Mouse (Mus musculus) lung, embryonic 14.5 days (tissue): Measurements from ENCODE around the gene Dock6. TPM values are rescaled to one million over a fixed set of nuclear protein-coding genes. Genes with fewer than 3 reads are reported as not detected.
"Not testable (repeated sequence)": the region's sequence is repeated elsewhere in the genome, so short reads cannot be mapped to it uniquely, and the experiment has no call there.

ENCODE experiments used
- ATAC-seq: fragments of 200-750 bp; cut with Nextera tagmentation; 2 replicates; pipeline ENCODE4 v1.8.0; 2017; ENCODE audit warnings: mild to moderate bottlenecking, moderate TSS enrichment, moderate library complexity; ENCODE audit not compliant: insufficient read depth
- DNase-seq: peaks from one replicate; pipeline ENCODE4 v3.0.0-alpha.2; 2015
- H3K27ac ChIP-seq: fragments of 300-500 bp; sonication (generic); 2 replicates; pipeline ENCODE4 v1.5.1; 2014; ENCODE audit warnings: low read depth, mild to moderate bottlenecking, moderate library complexity
- H3K27me3 ChIP-seq: fragments of 300-500 bp; sonication (generic); 2 replicates; pipeline ENCODE4 v1.6.1; 2014; ENCODE audit warnings: low read length, control low read depth; ENCODE audit not compliant: insufficient read depth
- H3K36me3 ChIP-seq: fragments of 300-500 bp; sonication (generic); 2 replicates; pipeline ENCODE4 v1.6.1; 2014; ENCODE audit warnings: control low read depth; ENCODE audit not compliant: insufficient read depth
- H3K4me1 ChIP-seq: fragments of 300-500 bp; sonication (generic); 2 replicates; pipeline ENCODE4 v1.6.1; 2014; ENCODE audit warnings: antibody characterized with exemption, control low read depth; ENCODE audit not compliant: insufficient read depth
- H3K4me2 ChIP-seq: fragments of 300-500 bp; sonication (generic); 2 replicates; pipeline ENCODE4 v1.6.1; 2014; ENCODE audit warnings: mild to moderate bottlenecking
- H3K4me3 ChIP-seq: fragments of 300-500 bp; sonication (generic); 2 replicates; pipeline ENCODE4 v1.5.1; 2014; ENCODE audit warnings: low read depth, low read length
- H3K9ac ChIP-seq: fragments of 300-500 bp; sonication (generic); 2 replicates; pipeline ENCODE4 v1.6.1; 2014
- H3K9me3 ChIP-seq: fragments of 300-500 bp; sonication (generic); 2 replicates; pipeline ENCODE4 v1.6.1; 2016; ENCODE audit warnings: low read depth, low read length, control low read depth
- CTCF ChIP-seq: IDR thresholded peaks from 2 replicates; pipeline ENCODE4 v1.5.1; 2016; ENCODE audit warnings: antibody characterized with exemption, low read depth
- WGBS: fragments of 180-500 bp; shearing (Covaris S2); extraction: QIAGEN DNeasy Blood & Tissue Kit; methylation state at CpG from one replicate; pipeline ENCODE4 v1.1.7; 2014; 5-methylcytosine and 5-hydroxymethylcytosine counted together
- polyA plus RNA-seq: library from polyadenylated mRNA; unstranded; fragments of >200 nt; fragmentation: Nextera tagmentation; extraction: Ambion mirVana; gene quantifications from 2 replicates; pipeline ENCODE4 v1.2.1, GENCODE M21; 2014

The Dock6 gene
- polyA plus RNA-seq, 1 experiment from 2014 or later = 60.9 TPM

DNA sequence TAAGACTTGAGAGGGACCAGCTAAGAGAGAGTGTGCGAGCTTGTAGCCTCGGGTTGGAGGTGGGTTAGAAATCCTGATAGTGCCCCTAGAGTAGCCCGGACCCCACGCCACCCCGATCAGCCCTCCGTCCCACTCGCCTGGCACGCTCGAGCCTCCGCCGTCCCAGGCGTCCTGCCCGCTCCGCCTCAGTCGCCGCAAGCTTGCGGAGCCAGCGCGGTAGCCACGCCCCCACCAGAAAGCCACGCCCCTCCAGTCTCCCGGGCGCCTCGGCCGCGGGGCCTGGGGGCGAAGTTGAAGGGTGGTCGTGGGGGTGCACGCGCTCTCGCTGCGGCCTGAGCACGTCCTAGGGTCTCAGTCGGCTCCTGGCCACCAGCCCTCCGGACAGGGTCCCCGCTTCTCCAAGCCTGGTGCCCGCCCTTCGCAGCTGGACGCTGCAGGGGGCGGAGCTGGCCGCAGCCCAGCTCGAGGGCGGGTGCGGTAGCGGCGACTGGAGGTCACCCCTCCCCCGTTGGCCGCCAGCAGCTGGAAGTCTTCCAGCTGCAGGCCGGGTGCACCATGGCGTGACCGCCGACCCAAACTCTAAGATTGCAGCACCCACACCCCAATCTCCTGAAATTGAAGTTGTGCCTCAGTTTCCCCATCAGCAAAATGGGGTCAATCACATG is 54.0 kb downstream of the Dock6 start, which contains the start of gene Kank2:
TSS of gene Kank2 (minus strand) at position 400 of the 665 bp plus-strand sequence.
- DNase-seq (peak; percentile 94), ATAC-seq (peak; percentile 87)
- Histone ChIP-seq H3K36me3 (peaks cover 45% of the 10 kb centered on the region), H3K9ac (peak within 1 kb of the TSS; percentile 92), H3K27ac (peak within 1 kb of the TSS; percentile 96), H3K27me3 (no peaks in the 10 kb centered on the region), H3K4me3 (peak within 1 kb of the TSS; percentile 83), H3K4me1 (peaks cover 15% of the 10 kb centered on the region; the same call in 1 of the 2 replicates), H3K9me3 (no peaks in the 10 kb centered on the region), H3K4me2 (peak within 1 kb of the TSS; percentile 74)
- no peak for TF ChIP-seq CTCF
- under 1% methylated on average over 52 of the region's 52 CpGs for WGBS

DNA sequence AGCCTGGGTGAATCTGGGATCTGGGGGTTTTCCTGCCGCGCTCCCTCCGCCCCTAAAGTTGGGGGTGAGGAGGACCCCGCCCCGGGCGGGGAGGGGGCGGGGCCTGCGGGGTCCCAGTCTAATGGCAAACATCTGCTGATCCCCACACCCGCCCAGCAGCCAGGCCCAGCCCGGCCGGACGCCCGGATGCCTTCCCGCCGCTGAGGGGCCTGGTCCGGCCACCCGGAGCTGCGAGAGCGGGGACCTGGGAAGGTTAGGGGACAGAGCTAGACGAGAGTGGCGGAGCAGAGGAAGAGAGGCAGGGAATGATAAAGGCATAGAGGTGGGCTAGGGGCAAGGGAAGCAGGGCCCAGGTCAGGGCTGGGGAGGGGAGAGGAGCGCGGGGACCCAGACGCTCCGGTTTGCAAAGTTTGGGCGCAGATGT is 54.5 kb downstream of the Dock6 start:
- peak; percentile 85 for DNase-seq
- peaks cover 49% of the 10 kb centered on the region for H3K36me3 ChIP-seq
- peak; percentile 79 for ATAC-seq

GRCm38 (mm10) chr9:21796919-21797318 is 55.5 kb downstream of the Dock6 start:
- Histone ChIP-seq H3K4me2 (peak overlapping the region; percentile 74), H3K27ac (peak overlapping the region; percentile 96; the same call in 1 of the 2 replicates), H3K4me3 (peak overlapping the region; percentile 83), H3K9ac (peak overlapping the region; percentile 41), H3K27me3 (no peaks in the 10 kb centered on the region), H3K9me3 (no peaks in the 10 kb centered on the region), H3K4me1 (peaks cover 20% of the 10 kb centered on the region), H3K36me3 (peaks cover 55% of the 10 kb centered on the region)
- ATAC-seq (no peak), DNase-seq (no peak)
- WGBS = 49% methylated on average over 3 of the region's 3 CpGs
- TF ChIP-seq CTCF = no peak

More for the DNA sequence above, 54.5 kb downstream of the Dock6 start:
- Histone ChIP-seq H3K27me3 (no peaks in the 10 kb centered on the region), H3K9ac (peak overlapping the region; percentile 92), H3K4me1 (peaks cover 15% of the 10 kb centered on the region; the same call in 1 of the 2 replicates), H3K27ac (peak overlapping the region; percentile 96), H3K9me3 (no peaks in the 10 kb centered on the region), H3K4me2 (peak overlapping the region; percentile 74), H3K4me3 (peak overlapping the region; percentile 83)
- WGBS = under 1% methylated on average over 26 of the region's 26 CpGs
- TF ChIP-seq CTCF = no peak

DNA sequence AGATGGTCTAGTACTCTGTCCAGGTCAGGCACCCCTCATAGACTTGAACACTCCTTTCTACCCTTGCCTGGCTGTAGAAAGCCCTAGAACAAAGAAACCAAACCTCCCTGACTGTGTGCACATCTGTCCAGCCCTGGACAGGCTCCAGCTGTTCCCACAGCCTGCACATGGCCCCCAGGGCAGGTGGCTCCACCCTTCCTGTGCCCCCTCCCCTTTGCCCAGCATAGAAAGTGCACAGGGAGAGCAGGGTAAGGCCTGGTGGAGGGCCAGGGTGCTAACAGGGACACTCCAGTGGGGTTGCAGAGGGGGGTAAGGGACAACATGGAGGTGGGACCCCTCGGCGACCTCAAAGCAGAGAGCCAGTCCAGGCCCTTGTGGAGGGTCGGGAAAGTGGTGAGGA is 56.2 kb downstream of the Dock6 start:
- no peak for ATAC-seq
- no peaks in the 10 kb centered on the region for H3K9me3 ChIP-seq
- peaks cover 25% of the 10 kb centered on the region for H3K4me1 ChIP-seq
- peak overlapping the region; percentile 96; the same call in 1 of the 2 replicates for H3K27ac ChIP-seq
- H3K36me3 ChIP-seq = peaks cover 55% of the 10 kb centered on the region
- peak; percentile 53 for DNase-seq
- WGBS = 29% methylated on average over 3 of the region's 3 CpGs
- peak overlapping the region; percentile 83; the same call in 1 of the 2 replicates for H3K4me3 ChIP-seq
- TF ChIP-seq CTCF = no peak
- peak overlapping the region; percentile 74 for H3K4me2 ChIP-seq
- H3K27me3 ChIP-seq = no peaks in the 10 kb centered on the region
- peak overlapping the region; percentile 6 for H3K9ac ChIP-seq

GRCm38 (mm10) chr9:21795579-21795978 is 56.9 kb downstream of the Dock6 start:
- peaks cover 51% of the 10 kb centered on the region for H3K36me3 ChIP-seq
- ATAC-seq (no peak), DNase-seq (no peak)
- H3K4me2 ChIP-seq = peak overlapping the region; percentile 74
- peaks cover 25% of the 10 kb centered on the region for H3K4me1 ChIP-seq
- H3K4me3 ChIP-seq = peak overlapping the region; percentile 83; the same call in 1 of the 2 replicates
- H3K9me3 ChIP-seq = no peaks in the 10 kb centered on the region
- H3K27me3 ChIP-seq = no peaks in the 10 kb centered on the region
- peak overlapping the region; percentile 96; the same call in 1 of the 2 replicates for H3K27ac ChIP-seq
- TF ChIP-seq CTCF = no peak
- H3K9ac ChIP-seq = peak overlapping the region; percentile 6; the same call in 1 of the 2 replicates
- 72% methylated on average over 5 of the region's 5 CpGs for WGBS

- TF ChIP-seq CTCF = no peak
- ATAC-seq (no peak), DNase-seq (no peak)
- 95% methylated on average over 25 of the region's 25 CpGs for WGBS
- no peaks in the 10 kb centered on the region for H3K9me3 ChIP-seq
- H3K4me1 ChIP-seq = peaks cover 25% of the 10 kb centered on the region
- H3K4me2 ChIP-seq = no peak overlapping the region
- H3K36me3 ChIP-seq = peaks cover 54% of the 10 kb centered on the region
- no peaks in the 10 kb centered on the region for H3K27me3 ChIP-seq
- no peak overlapping the region for H3K9ac ChIP-seq
- no peak overlapping the region for H3K4me3 ChIP-seq
- no peak overlapping the region for H3K27ac ChIP-seq
Observed at GRCm38 (mm10) chr9:21794925-21795324, 57.5 kb downstream of the Dock6 start.

- H3K27me3 ChIP-seq = no peaks in the 10 kb centered on the region
- no peaks in the 10 kb centered on the region for H3K9me3 ChIP-seq
- TF ChIP-seq CTCF = no peak
- ATAC-seq = no peak
- WGBS = 90% methylated on average over 18 of the region's 18 CpGs
- H3K27ac ChIP-seq = no peak overlapping the region
- no peak overlapping the region for H3K4me3 ChIP-seq
- no peak for DNase-seq
- no peak overlapping the region for H3K4me2 ChIP-seq
- H3K9ac ChIP-seq = no peak overlapping the region
- peaks cover 60% of the 10 kb centered on the region for H3K36me3 ChIP-seq
- H3K4me1 ChIP-seq = peaks cover 25% of the 10 kb centered on the region
Observed at GRCm38 (mm10) chr9:21794344-21794834, 58.0 kb downstream of the Dock6 start.

DNA sequence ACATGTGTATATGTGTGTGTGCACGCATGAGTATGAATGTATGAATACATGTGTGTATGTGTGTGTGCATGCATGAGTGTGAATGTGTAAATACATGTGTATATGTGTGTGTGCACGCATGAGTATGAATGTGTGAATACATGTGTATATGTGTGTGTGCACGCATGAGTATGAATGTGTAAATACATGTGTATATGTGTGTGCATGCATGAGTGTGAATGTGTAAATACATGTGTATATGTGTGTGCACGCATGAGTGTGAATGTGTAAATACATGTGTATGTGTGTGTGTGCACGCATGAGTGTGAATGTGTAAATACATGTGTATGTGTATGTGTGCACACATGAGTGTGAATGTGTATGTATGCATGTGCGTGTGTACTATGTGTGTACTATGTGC is 58.9 kb downstream of the Dock6 start:
- WGBS = 95% methylated on average over 6 of the region's 6 CpGs
- not testable (repeated sequence) for ATAC-seq, H3K4me2 ChIP-seq, H3K9me3 ChIP-seq, H3K4me3 ChIP-seq, DNase-seq, H3K9ac ChIP-seq, H3K27ac ChIP-seq, H3K27me3 ChIP-seq
- Histone ChIP-seq H3K4me1 (peaks cover 25% of the 10 kb centered on the region), H3K36me3 (peaks cover 68% of the 10 kb centered on the region)
